Mouse (Mus musculus) liver, adult 2 months (tissue): ENCODE data around the gene Clcn2.

ENCODE experiments used
- CTCF ChIP-seq: fragments of 200-500 bp; IDR thresholded peaks from 2 replicates; pipeline ENCODE4 v1.5.1; 2011; ENCODE audit warnings: low read depth, low read length, control low read depth
- POLR2A ChIP-seq: fragments of 200-500 bp; IDR thresholded peaks from 2 replicates; pipeline ENCODE4 v1.6.1; 2011; ENCODE audit warnings: low read length, control low read depth; ENCODE audit not compliant: insufficient read depth; ENCODE audit errors: extremely low read depth

GRCm38 (mm10) chr16:20715161-20715560 is 2.4 kb downstream of the Clcn2 start:
- no peak for TF ChIP-seq POLR2A
- no peak for TF ChIP-seq CTCF
